Mouse (Mus musculus) large intestine, adult 2 months (tissue): ENCODE results near the gene 4930518I15Rik. TPM values are rescaled to one million over a fixed set of nuclear protein-coding genes. Genes with fewer than 3 reads are reported as not detected.
"Not testable (repeated sequence)": the region's sequence is repeated elsewhere in the genome, so short reads cannot be mapped to it uniquely, and the experiment has no call there.

ENCODE experiments used
- DNase-seq: peaks from one replicate; pipeline ENCODE4 v3.0.0-alpha.2; 2012; ENCODE audit warnings: low read depth, low spot score
- WGBS: fragments of 180-500 bp; shearing (Covaris S2); methylation state at CpG from one replicate; pipeline ENCODE4 v1.1.7; 2018; 5-methylcytosine and 5-hydroxymethylcytosine counted together
- polyA plus RNA-seq: library from polyadenylated mRNA; depleted of rRNA; stranded (reverse); fragments of >200 nt; gene quantifications from 2 replicates; pipeline ENCODE4 v1.2.3, GENCODE M21; 2012

4930518I15Rik gene
- polyA plus RNA-seq, 1 experiment = 0.62 TPM

DNA sequence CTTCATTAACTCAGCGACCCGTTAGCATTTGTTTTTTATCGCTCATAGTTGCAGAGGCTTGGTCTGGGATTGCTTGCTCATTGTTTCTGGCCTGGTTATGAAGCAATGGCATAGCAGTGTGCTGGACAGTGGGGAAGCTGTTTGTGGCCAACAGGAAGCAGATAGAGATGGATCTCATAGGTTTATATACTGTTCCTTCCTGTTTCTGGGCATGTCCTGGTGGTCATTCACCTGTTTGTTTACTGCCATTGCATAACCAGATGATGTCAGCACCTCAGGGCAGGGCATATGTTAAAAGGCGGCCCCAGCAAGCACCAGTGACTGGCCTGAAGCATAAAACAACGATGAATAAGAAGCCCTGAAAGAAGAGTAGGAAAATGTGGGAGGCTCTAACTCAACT is 7.2 kb downstream of the 4930518I15Rik start:
- WGBS = 54% methylated on average over 5 of the region's 5 CpGs
- no peak for DNase-seq

DNA sequence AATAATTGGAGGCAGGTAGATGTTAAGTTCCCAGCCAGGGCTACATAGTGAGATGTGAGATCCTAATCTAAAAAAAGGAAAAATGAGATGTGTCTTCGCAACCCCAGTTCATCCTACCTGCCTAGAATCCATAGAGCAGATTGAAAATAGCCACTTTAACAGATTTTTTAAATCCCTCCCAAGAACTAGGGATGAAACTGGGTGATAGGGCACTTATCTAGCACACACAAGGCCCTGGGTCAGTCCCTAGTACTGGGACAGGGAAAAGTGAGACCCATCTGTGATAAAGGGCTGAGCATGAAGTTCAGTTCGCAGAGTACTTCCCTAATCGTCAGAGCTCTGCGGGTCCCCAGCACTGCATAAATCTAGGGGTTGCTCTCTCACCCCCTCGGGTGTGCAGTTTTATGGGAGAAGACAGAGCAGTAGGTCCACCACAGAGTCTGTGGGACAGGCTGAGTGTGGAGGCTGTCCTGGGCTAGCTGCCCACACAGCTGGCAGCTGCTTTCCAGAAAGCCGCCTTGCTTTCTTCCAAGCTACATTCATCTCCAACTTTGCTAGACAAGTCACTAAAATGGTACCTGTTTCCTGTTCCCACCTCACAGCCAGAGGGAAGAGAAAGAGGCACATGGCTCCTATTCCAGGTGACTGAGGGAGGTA is 9.1 kb downstream of the 4930518I15Rik start:
- 80% methylated on average over 6 of the region's 6 CpGs for WGBS
- DNase-seq = no peak

DNA sequence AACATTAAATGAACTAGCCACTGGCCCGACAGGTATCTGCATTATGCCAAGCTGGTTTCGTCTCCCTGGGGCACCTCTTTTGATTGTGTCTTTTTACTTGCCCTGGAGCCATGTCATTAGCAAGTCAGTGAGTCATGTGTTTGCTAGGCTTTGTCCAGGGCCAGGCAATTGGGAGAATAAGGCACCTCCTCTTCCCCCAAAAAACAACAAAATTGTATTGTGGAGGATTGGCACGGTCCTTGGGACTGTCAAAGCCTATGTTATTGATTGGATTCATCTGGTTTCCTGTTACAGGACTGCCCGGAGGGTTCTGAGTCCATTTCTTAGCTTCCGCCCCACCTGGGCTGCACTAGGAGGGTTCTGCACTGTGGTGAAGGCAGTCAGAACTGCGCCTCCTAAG is 10.1 kb downstream of the 4930518I15Rik start:
- DNase-seq = no peak
- WGBS = 77% methylated on average over 6 of the region's 6 CpGs

DNA sequence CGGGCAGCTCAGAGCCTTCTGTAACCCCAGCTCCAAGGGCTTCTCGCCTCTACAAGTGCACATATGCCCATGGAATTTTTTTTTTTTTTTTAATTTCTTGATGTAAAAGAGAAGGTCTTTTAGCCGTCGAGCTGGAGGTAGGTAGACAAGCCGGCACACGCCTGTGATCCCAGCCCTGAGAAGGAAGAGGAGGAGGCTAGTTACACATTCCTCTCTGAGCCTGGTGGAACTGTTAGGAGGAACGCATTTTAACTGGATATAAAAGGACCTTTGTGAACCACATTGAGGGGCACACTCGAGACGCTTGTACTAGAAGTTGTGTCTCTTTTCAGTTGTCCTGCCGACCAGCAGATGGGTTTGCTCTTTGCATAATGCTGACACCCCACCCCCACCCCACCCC is 13.0 kb downstream of the 4930518I15Rik start:
- DNase-seq = no peak
- 79% methylated on average over 10 of the region's 10 CpGs for WGBS

DNA sequence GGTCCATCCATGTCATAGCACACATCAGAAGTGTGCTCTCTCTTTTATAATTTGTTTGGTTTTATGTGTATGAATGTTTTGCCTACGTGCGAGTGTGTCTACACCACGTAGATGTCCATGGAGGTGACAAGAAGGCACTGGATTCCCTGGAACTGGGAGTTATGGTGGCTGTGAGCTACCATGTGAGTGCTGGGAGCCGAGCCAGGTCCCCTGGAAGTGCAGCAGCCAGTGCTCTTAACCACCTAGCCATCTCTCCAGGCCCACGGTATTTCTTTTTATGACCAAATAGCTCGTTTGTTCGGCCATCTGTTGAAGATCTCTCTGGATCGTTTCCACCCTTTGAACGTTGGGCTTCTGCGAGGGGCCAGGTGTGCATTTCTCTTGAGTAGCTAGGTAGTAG is 14.4 kb downstream of the 4930518I15Rik start:
- no peak for DNase-seq
- WGBS = 49% methylated on average over 10 of the region's 10 CpGs

DNA sequence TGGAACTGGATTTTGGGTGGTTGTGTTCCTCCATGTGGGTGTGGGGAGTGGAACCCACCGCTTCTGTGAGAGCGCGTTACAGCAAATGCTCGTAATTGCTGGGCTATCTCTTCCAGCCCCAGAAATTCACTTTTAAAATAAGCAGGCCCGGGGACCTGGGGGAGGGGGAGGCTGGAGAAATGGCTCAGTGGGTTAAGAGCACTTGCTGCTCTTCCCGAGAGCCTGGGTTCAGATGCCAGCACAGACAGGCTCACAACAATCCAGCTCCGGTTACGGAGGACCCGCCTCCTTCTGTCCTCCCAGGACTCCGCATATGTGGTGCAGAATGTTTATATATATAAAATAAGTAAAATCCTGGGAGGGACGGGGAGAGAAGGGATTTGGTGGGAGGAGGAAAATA is 15.0 kb downstream of the 4930518I15Rik start:
- 64% methylated on average over 11 of the region's 11 CpGs for WGBS
- DNase-seq = no peak

DNA sequence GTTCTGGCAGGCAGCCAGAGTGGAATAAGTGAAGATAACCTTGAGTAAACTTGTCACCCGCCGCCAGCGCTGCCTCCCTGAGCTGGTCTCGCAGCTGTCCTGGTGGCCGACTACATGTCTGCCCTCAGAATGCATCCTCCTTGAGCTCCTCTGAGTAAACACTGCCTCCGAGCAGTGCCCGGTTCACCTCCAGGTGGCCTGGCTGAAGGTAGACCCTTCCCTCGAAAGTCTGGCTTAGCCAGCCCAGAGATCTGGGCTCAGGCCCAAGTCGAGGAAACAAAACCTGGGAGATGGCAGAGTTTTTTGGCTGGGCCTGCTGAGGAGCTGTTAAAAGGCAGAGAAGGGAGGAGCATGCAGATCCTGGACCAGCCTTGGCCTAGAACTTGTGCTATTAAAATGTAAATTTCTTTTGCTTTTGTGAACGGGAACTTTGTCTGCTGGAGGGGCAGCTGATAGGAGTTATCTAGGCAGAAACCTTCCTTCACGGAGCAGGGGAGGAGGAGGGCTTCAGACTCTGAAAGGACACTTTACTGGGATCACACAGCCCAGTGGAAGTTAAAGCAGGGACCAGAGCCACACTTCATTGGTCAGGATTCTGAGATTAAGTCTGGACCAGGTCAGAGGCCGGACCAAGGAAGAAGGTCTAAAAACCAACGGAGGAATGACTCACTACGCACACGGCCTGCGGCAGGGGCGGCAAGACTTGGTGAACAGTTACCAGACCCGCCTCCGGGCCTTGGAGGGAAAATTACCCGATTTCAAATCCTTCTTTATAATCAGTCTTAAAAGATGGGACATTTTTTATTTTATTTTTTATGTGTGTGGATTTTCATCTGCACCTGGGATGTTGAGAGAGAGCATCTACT is 15.7 kb downstream of the 4930518I15Rik start:
- no peak for DNase-seq
- WGBS = 16% methylated on average over 20 of the region's 20 CpGs

DNA sequence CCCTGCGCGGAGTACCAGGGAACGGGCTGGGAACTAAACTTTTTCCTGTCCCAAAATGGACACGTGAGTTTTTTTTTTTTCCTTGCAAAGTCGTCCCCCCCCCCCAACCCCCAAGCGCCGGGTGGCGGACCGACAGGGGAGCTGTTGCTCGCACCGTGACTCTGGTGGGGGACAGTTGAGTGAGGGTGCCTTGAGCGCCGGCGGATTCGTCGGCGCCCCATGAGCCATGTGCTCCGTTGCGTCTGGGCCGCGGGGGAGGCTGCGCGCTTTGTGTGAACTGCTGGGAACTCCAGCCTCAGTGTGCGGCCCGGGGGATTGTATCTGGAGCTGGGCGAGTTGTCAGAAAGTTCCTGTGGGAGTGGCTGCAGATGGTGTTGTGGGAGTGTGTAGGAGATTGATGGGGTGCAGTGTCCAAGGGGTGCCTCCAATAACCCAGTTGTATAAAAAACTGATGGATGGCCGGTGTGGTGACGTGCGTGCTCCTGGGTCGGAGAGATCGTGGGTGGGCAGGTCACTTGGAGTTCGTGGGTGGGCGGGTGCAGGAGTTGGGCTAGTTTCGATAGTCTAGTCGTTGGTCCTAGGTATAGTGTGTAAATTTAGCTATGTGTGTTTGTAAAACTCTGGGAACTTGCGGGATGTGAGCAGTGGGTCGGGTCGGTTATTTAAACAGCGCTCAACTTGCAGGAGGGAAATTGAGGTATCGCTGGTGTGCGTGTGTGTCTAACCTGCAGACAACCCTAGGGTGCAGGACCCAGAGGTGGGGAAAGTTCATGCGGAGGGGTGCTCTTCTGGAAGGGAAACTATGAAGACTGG is 16.5 kb downstream of the 4930518I15Rik start:
- DNase-seq = no peak
- under 1% methylated on average over 42 of the region's 42 CpGs for WGBS

DNA sequence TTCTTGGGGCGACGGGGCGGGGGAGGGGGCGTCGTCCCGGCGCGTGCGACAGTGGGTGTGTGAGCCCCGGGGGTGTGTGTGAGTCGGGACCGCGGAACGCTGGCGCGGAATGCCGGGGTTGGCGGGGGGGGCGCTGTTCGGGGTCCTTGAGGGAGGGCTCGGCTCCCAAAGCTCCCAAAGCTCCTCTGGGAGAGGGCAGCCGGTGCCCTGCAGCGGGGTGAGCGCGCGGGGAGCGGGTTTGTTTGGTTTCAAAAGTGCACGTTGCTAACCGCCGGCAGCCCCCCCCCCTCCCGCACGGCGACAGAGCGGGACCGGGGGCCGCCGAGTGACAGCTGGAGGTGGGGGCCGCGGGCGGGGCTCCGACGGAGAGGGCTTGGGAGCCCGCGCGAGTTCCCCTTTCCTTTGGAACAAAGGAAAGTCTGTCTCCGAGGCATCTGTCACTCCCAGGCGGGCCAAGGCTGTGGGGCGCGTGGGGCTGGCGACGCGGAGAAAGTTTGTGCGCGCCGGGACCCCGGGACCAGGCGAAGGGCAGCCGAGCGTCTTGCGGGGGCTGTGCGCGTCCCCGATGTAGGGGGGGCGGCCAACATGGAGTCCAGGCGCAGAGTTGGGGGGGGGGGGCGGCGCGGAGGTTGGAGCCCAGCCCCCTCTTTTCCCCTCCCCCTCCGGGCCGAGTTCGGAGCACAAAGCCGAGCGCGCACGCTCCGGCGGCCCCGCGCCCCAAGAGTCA is 17.3 kb downstream of the 4930518I15Rik start:
- no peak for DNase-seq

DNA sequence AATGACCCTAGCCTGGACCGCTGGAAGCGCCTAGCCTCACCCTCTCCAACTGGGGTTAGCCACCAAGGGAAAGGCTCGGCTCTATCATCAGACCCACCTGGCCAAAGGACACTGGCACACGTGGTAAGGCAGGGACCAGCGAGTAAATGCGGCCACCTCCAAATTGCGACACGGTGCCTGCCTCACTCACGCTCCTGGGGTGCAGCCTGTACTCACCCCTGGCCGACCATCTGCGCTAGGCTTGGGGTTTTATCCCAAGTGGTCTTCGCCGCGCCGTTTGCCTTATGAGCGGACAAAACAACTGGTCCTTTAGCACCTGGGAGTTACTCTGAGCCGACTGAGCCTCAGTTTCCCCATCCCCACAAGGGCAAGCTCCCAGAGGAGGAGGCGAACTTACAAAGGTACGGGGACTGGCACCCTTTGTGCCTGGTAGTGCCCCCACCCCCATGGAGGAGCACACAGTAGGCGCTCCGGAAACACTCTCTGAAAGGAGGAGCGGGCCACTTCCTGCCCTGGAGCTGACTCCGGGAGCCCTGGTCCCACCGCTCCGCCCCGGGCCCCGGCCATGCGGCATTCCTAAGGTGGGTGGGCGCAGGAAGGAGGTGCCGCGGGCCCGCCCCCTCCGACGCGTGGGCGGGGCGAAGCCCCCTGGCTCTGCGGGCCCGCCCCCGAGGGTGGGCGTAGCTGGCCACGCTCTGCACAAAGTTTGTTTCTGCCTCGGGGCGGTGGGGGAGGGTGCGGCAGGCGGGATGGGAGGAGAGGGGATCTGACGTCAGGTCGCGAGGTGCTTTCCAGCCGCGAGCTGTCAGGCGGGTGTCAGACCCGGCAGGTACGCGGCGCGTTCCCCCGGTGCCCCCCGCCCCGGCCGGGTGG is 18.2 kb downstream of the 4930518I15Rik start, which contains the start of gene Tgif2:
Tgif2 (plus strand) TSS at position 689 of the 873 bp plus-strand sequence.
- 12% methylated on average over 61 of the region's 61 CpGs for WGBS
- no peak for DNase-seq

More for the DNA sequence above, 17.3 kb downstream of the 4930518I15Rik start:
- under 1% methylated on average over 71 of the region's 79 CpGs for WGBS

DNA sequence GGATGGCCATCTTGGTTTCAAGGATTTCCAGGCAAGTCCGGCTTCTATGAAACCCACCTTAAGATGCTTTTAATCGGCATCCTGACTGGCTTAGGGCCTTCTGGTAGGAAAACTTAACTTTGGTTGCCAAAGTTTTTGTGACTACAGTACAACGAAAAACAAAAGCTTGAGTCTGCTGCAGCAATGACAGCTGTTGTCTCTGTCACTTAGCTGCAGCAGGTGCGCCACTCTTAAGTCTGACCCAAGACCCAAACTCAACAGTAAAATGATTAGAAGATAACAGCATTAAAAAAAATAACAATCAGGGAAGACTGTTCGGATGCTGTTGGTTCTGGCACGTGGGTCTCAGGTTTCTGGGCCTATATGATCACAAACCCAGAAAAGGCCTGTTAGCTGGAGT is 18.9 kb downstream of the 4930518I15Rik start:
- no peak for DNase-seq
- 79% methylated on average over 6 of the region's 6 CpGs for WGBS

DNA sequence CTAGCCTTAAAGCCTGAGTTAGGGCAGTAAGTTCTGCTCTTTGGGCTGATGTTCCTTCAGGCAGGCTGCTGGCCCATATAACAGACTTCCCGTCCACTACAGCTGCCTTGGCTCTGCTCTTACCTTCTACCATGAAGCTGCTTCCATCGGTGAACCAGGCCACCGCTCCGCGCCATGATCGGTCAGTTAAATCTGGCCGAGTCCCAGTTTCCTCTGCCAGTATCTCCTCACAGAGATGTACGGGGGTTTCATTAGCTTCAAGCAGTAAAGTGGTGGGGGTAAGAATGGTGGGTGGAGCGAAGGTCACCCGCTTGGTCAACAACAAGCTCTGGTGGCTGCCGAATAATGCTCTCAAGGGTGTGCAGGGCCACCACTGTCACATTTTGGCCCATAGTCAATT is 23.4 kb downstream of the 4930518I15Rik start:
- WGBS = 94% methylated on average over 11 of the region's 11 CpGs
- no peak for DNase-seq

DNA sequence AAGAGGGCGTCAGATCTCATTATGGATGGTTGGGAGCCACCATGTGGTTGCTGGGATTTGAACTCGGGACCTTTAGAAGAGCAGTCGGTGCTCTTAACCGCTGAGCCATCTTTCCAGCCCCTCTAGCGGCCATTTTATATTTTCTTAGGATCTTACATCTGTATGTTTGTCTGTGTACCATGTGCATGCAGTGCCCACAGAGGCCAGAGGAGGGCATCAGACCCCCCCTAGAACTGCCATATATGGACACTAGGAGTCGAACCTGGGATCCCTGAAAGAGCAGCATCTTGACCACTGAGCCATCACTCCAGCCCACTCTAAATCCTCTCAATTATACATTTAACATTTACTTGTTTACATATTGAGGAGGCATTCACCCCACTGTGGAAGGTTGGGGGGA is 32.6 kb downstream of the 4930518I15Rik start:
- 88% methylated on average over 6 of the region's 6 CpGs for WGBS
- not testable (repeated sequence) for DNase-seq

DNA sequence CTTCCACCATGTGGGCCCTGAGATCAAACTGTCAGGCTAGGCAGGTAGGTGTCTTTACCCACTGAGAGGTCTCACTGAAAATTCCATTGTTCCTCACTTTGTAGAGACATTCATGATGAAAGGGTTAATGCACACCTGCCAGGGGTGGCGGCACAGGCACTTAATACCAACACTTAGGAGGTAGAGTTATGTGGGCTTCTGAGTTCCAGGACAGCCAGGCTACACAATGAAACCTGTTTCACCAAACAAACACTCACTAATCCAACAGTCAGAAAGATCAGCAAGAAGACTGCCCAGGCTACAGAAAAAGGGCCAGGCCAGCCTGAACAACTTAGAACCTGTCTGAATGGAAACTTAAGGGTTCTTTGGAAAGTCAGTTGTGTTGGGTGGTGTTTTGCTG is 41.6 kb downstream of the 4930518I15Rik start:
- WGBS = 74% methylated on average over 1 of the region's 1 CpGs

DNA sequence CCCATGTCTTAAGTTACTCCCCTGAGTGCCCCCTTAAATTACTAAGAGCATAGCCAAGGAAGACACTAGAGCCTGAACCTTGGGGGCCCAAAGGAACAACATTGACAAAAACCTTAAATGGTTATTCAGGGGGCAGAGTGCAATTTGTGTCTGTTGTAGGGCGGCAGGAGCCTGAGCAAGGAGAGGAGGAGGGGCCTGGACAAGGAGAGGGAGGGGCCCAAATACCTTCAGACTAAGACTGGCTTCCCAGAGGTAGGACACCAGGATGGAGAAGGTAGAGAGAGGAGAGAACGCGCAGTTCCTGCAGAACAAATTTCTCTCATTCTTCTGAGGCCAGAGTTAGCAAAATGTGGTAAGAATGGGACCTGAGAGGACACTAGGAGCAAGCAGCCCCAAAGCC is 42.3 kb downstream of the 4930518I15Rik start:
- WGBS = 72% methylated on average over 3 of the region's 3 CpGs
- no peak for DNase-seq

More for the DNA sequence above, 41.6 kb downstream of the 4930518I15Rik start:
- no peak for DNase-seq

DNA sequence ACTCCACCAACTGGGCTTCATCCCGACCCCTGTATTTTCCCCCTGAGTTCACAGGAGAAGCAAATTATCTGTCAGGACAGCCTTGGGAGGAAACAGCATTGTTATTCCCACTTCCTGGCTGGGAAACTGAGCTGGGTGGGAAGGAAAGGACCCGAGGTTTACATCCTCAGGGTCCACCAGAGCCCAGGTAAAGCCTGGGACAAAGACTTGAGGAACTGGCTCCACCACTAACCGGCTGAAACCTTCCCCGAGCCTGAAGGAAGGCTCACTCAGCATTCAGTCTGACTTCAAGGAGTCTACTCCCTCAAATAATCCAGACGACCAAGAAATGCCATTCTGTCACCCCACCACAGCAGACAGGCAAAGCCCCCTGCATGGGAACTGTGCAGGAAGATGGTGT is 42.9 kb downstream of the 4930518I15Rik start:
- DNase-seq = no peak
- 25% methylated on average over 5 of the region's 5 CpGs for WGBS

DNA sequence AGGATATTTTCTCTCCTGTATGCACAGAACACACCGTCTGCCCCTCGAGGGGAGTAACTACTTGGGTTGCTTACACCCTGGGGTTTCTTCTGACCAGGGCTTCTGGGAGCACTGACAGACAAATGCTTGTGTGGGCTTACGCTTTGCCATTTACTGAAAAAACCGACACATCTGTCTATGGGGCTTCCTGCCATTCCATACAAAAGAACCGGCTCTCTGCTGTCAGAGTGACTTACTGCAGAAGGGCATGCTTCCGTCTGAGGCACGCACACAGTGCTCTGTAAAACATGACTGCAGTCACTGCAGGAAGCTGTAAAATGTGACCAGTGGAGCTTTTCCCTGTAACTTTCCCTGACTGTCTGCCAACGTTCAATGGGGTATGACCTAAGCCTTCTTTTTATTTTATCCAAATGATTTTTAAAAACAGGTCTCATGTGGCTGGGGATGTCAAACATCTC is 43.4 kb downstream of the 4930518I15Rik start:
- WGBS = 23% methylated on average over 8 of the region's 8 CpGs

DNA sequence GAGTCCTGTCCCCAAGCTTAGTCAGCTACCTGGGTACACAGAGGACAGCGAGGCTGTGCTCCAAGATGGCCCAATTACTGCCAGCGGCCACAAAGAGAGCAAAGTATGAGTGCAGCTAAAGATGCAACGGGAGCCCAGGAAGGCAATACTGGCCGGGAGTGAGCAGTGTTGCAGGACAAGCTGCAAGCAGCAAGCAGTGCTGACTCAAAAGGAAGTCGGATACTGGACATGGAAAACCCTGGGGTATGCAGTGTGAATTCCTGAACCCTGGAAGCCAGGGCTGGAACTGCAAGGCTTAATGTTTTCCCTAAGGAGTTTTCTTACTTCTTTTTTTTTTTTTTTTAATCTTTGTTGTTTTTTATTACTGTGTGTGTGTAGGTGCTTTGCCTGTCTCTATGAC is 46.2 kb downstream of the 4930518I15Rik start:
- WGBS = 69% methylated on average over 5 of the region's 5 CpGs
- no peak for DNase-seq

More for the DNA sequence above, 43.4 kb downstream of the 4930518I15Rik start:
- DNase-seq = no peak
